Mouse (Mus musculus) olfactory bulb, adult 2 months (tissue): ENCODE results near the gene Lgr4.

Source experiments
- CTCF ChIP-seq: fragments of 200-500 bp; IDR thresholded peaks from 2 replicates; pipeline ENCODE4 v1.5.1; 2012; ENCODE audit warnings: low read depth, mild to moderate bottlenecking, low read length, moderate library complexity; ENCODE audit not compliant: insufficient read depth
- POLR2A ChIP-seq: fragments of 200-500 bp; IDR thresholded peaks from 2 replicates; pipeline ENCODE4 v1.6.1; 2012; ENCODE audit warnings: mild to moderate bottlenecking, low read depth, low read length, moderate library complexity; ENCODE audit not compliant: insufficient read depth

- no peak for TF ChIP-seq CTCF
- TF ChIP-seq POLR2A: no peak
Observed at GRCm38 (mm10) chr2:109912766-109913165, 4.7 kb upstream of the Lgr4 start.
